Mouse (Mus musculus) liver, postnatal 0 days (tissue): ENCODE measurements around the gene Carmil3.

Source experiments
- CTCF ChIP-seq: sonication (generic); IDR thresholded peaks from 2 replicates; pipeline ENCODE4 v1.5.1; 2016; ENCODE audit warnings: antibody characterized with exemption, low read depth
- EP300 ChIP-seq: IDR thresholded peaks from 2 replicates; pipeline ENCODE4 v1.6.1; 2016; ENCODE audit warnings: antibody characterized with exemption, low read depth, mild to moderate bottlenecking

DNA sequence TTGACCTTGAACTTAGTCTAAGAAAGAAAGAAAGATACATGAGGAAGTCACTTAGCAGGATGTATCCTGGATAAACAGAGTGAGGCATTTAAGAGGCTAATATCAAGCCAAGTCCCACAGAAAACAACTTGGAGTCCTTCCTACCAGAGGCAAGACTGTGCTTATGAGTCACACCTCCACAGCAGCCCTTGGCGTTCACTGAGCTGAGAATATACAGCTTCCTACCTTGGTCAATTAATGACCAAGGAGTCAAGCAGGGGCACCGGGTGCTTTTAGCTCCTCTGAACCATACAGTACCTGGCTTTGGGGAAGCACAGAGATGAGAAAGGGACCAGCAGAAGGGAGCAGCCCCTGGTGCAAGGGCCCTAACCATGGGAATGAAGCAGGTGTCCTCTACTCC, 21.4 kb upstream of the Carmil3 start:
- TF ChIP-seq CTCF (no peak), EP300 (no peak)
